Mouse (Mus musculus): ENCODE measurements around the gene Gm6993. TPM values are rescaled to one million over a fixed set of nuclear protein-coding genes. Genes with fewer than 3 reads are reported as not detected.

Gene Gm6993
- not detected for polyA plus RNA-seq (2017; shearing (Covaris generic))

GRCm38 (mm10) chr12:31240470-31240869 is at the start of gene Gm6993:
TSS of gene Gm6993 (plus strand) at chr12:31240770.

GRCm38 (mm10) chr12:31265005-31265721 is 24.6 kb downstream of the Gm6993 start, which contains the start of gene Lamb1:
TSS of gene Lamb1 (plus strand) at chr12:31265234.

Other genes with a start within 250 kb of the Gm6993 start
- gene Fam110c, start 166.9 kb upstream of the Gm6993 start, polyA plus RNA-seq (2017; shearing (Covaris generic)), result 1 to 10 TPM in 1 of 2 experiments, under 1 TPM in 1; 0.27 to 1.3 TPM
- 1 to 10 TPM in 1 of 2 experiments, under 1 TPM in 1; 0.14 to 1.6 TPM for gene Lamb1, start 24.5 kb downstream of the Gm6993 start, polyA plus RNA-seq (2017; shearing (Covaris generic))
- gene Dld, start 110.7 kb downstream of the Gm6993 start, polyA plus RNA-seq (2017; shearing (Covaris generic)), result 10 to 100 TPM; 78.2 to 90.8 TPM
- 1 to 10 TPM in 1 of 2 experiments, not detected in 1; 2.4 TPM for gene Slc26a3, start 150.1 kb downstream of the Gm6993 start, polyA plus RNA-seq (2017; shearing (Covaris generic))

Data from inflammation-experienced regulatory T-cells (primary cell).